Mouse (Mus musculus) adrenal gland, postnatal 4 days (tissue): ENCODE data around the gene Ly6g5b. TPM values are rescaled to one million over a fixed set of nuclear protein-coding genes. Genes with fewer than 3 reads are reported as not detected.

Experiments used
- DNase-seq, 2 experiments: peaks; one replicate each; pipeline ENCODE4 v3.0.0; 2021 to 2022; ENCODE audit warnings: low spot score in 2 of 2, mixed read lengths in 2 of 2
- total RNA-seq, 2 experiments: library from RNA; stranded (reverse); gene quantifications; 2 replicates each; pipeline ENCODE4 v1.2.3; 2021

Gene Ly6g5b
- total RNA-seq, 2 experiments from 2014 or later: 0.62 to 1.4 TPM

GRCm38 (mm10) chr17:35106522-35106921 is 8.7 kb downstream of the Ly6g5b start:
- no peak for DNase-seq

GRCm38 (mm10) chr17:35105740-35106389 is 9.4 kb downstream of the Ly6g5b start:
- DNase-seq: no peak

DNA sequence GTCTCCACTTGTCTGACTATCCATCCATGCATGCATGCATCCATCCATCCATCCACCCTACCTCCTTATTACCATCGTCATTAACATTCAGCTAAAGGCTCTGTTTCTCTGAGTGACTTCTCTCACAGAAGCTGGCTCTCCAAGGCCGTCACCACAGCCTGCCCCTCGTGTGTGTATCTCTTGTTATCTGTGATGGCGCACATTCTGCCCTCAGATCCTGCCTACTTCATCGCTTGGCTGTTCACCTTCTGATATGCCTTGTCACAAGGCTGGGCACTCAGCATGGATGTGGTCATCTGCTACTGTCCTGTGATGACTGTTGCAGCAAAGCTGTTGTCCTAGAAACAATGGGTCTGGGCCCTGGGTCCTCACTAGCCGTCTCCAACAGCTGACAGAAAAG is 10.5 kb downstream of the Ly6g5b start:
- DNase-seq: no peak

DNA sequence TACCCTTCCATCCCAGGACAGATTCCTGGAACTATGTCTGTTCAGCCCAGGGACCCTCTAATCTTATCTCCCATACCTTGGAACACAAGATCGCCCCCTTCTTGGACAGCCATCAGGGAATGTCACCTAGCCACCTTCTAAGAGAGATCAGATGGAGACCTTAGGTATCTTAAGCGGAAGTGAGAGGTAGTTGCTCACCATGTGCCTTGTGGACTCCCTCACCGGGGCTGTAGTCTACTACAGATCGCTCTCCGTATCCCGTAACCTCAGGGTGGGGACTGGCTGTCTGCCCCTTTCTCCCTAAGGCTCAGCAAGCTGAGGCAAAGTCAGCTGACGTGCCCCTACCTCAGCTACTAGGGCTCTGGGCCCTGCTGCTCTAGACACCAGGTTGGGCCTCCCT is 11.1 kb downstream of the Ly6g5b start:
- no peak for DNase-seq

DNA sequence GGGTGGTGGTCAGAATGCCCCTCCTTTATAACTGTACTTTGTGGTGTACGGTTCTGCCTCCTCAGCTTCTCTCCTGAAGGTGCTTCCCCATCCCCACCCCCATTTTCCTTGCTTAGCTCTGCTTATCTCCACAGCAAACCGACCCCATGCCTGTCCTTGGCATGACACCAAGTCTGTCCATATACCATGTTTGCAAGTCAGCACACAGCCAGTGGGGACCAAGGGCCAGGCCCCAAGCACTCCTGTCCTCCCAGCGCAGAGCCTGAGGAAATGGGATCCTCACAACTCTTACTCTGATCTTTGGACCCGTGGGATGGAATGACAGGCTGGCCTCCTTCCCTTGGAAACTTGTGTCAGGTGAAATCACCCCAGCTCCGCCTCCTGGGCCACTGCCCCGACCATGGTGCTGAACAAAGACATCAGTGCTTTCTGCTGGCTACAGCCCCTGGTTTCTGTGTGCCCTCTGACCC is 12.0 kb downstream of the Ly6g5b start:
- no peak for DNase-seq

DNA sequence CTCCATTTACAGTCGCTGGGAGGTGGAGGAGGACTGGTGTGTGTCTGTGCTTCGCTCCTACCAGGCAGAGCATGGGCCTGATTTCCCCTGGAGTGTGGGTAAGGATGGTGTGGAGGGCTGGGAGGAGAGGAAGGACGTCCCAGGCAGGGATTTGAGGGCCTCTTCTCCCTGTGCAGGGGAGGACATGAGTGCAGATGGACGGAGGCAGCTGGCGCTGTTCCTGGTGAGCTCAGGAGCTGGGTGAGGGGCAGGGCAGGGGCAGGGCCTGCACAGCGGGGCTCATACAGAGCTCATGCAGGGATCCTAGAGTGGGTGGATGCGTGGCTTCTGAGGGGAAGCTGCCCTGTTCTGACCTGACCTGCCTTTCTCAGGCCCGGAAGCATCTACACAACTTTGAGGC is 12.9 kb downstream of the Ly6g5b start:
- DNase-seq: no peak

DNA sequence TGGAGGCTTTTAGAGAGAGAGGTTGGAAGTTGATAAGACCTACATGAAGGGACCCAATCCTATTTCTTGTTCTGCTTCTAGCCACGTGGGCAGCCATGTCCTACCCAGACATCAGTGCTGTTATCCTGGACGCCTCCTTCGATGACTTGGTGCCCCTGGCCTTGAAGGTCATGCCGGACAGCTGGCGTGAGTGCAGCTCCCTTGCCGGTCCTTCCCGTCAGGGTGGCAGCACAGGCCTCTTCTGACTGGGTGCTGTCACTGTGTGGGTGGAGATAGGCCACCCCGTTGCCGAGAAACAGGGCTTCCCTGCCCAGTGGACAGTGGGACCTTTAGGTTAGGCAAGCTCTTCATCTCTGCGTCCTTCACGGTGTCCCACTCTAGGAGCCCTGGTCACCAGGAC is 14.1 kb downstream of the Ly6g5b start:
- no peak for DNase-seq

DNA sequence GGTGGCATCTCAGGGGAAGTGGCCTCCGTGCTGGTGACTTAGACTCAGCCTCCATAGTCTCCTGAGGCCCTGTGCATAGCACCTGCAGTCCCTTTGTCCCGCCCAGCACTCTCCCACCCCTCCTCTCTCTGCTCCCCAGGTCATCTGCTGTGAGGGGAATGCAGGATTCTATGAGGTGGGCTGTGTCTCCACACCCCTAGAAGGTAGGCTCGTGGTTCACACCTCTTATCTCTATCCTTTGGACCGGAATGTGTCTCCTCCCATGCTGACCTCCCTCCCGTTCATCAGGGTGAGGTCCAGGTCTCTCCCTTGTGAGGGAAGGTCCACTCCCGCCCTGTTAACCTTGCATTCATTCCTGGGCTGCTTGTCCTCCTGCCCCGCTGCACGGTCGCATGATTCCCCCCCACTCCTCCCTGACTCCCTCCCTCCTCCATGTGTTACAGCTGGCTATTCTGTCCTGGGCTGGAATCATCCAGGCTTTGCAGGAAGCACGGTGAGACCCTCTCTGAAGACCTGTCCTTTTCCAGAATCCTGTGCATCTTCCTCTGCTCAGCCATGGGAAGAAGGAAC is 14.9 kb downstream of the Ly6g5b start:
- no peak for DNase-seq

DNA sequence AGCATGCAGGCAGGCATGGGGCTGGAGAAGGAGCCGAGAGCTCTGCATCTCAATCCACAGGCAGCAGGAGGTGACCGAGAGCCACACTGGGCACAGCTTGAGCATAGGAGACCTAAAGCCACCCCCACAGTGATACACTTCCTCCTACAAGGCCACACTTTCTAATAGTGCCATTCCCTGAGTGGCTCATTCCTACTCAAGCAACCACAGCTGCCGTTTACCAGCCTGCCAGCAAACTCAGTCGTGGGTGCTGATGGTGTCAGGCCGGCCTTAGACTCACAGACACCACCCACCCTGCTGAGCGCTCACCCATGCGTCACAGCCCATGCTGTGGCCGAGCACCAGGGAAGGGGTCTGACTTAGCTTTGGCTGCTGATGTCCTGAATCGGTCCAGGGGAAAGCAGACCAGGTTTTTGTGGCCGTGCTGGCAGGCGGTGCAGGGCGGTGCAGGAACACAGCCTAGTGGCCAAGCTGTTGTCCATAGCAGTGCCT is 18.0 kb downstream of the Ly6g5b start:
- DNase-seq: no peak

DNA sequence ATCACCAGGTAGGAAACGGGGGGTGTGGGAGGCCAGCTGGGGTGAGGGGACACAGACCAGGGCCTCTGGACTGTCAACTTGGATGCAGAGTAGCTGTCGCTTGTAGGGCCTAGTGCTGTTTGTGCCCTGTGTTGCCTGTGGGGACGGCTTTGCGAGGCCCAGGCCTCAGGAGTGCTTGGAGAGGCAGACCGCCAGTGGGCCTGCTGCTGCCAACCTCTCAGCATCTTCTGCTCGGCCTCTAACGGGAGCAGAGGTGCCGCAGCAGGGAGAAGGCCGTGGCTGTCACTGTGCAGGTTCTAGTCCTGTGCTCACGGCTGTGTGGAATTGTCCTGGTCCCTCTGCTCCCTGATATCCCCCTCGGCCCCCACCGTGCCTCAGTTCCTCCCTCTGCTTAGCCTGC is 18.6 kb downstream of the Ly6g5b start:
- no peak for DNase-seq

- DNase-seq: no peak
These were observed 20.5 kb downstream of the Ly6g5b start for GRCm38 (mm10) chr17:35094475-35095365.

- no peak for DNase-seq
These were observed 22.6 kb downstream of the Ly6g5b start for GRCm38 (mm10) chr17:35092403-35093198.

- no peak for DNase-seq
These were observed 24.9 kb downstream of the Ly6g5b start for GRCm38 (mm10) chr17:35090166-35090932.

DNA sequence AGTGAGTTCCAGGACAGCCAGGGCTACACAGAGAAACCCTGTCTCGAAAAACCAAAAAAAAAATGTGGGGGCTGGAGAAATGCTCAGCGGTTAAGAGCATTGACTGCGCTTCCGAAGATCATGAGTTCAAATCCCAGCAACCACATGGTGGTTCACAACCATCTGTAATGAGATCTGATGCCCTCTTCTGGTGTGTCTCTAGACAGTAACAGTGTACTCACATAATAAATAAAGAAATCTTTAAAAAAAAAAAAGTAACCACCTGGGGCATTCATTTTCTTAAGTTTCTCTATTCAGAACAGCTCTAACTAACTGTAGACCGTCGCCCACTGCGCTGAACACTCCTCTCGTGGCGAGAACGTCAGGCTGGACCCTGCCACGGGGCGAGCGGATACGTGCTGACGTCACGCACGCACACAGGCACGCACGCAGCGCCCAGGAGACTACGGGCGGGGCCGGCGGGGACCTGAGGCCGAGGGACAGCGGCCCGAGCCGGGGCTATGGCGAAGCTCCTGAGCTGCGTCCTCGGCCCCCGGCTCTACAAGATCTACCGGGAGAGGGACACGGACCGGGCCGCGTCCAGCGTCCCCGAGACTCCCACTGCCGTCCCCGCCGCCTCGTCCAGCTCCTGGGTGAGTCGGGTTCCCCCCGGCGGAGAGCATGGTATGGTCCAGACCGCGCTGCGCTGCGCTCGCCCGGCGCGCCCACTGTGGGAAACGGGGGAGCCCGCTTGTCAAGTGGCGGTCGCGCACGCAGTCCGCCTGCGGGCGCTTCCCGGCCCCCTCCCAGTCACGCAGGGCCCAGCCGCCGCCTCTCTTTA is 26.2 kb downstream of the Ly6g5b start, which contains the start of gene Abhd16a:
Abhd16a (plus strand) TSS at position 439 of the 820 bp plus-strand sequence.
- DNase-seq: peak; percentile 84 to 87

- DNase-seq: no peak
These were observed 27.1 kb downstream of the Ly6g5b start for GRCm38 (mm10) chr17:35088151-35088550.

- DNase-seq: no peak
These were observed 29.9 kb downstream of the Ly6g5b start, which contains the start of gene Ly6g6f for GRCm38 (mm10) chr17:35085208-35085865. TSS of gene Ly6g6f (minus strand) at chr17:35085610.

DNA sequence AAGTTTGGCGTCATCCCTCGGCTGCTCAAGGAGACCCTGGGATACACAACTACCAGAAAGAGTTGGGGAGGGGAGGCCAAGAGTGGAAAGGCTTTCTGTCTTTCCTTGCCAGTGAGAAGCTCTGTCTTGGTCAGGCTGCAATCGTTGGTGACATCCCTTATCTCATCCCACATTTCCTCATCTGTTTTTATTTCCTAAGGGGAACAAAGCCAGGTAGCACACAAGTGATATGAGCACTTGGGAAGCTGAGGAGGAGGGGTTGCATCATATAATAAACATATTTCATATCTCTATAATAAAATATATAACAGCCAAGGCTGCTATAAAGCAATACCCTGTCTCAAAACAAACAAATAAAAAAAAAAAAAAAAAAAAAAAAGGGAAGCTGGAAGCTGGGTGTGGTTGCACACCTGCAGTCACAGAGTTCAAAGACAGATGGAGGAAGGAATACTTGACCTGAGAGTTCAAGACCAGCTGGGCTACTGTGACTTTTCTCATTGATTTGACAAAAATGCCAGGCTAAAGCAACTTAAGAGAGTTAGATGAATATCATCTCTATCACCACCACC is 31.2 kb downstream of the Ly6g5b start:
- no peak for DNase-seq

- no peak for DNase-seq
These were observed 32.2 kb downstream of the Ly6g5b start for GRCm38 (mm10) chr17:35082841-35083576.
